Mouse (Mus musculus): Measurements from ENCODE around the gene Mast1. TPM values are rescaled to one million over a fixed set of nuclear protein-coding genes. Genes with fewer than 3 reads are reported as not detected.
A peak's percentile ranks its signal among the peaks of the same experiment; 100 is the strongest.

Mast1 gene
- total RNA-seq, 2 experiments from 2014 or later = 71.8 to 73.3 TPM

GRCm38 (mm10) chr8:84944478-84945160 lies 7.5 kb upstream of the Mast1 start:
- peak in 1 of 2 experiments; percentile 53 for DNase-seq (ENCODE audit: low spot score in 2 of 2)

GRCm38 (mm10) chr8:84943699-84944098 lies 6.5 kb upstream of the Mast1 start:
- no peak for DNase-seq (ENCODE audit: low spot score in 2 of 2)

- DNase-seq (ENCODE audit: low spot score in 2 of 2) = no peak
Observed at GRCm38 (mm10) chr8:84937620-84938485, 694 bp upstream of the Mast1 start.

GRCm38 (mm10) chr8:84936041-84936961 lies 858 bp downstream of the Mast1 start:
- peak in 1 of 2 experiments; percentile 22 for DNase-seq (ENCODE audit: low spot score in 2 of 2)

GRCm38 (mm10) chr8:84935489-84935888 lies 1.7 kb downstream of the Mast1 start:
- DNase-seq (ENCODE audit: low spot score in 2 of 2) = no peak

GRCm38 (mm10) chr8:84934860-84935259 lies 2.3 kb downstream of the Mast1 start:
- DNase-seq (ENCODE audit: low spot score in 2 of 2) = peak in 1 of 2 experiments; percentile 45

- peak in 1 of 2 experiments; percentile 49 for DNase-seq (ENCODE audit: low spot score in 2 of 2)
Observed at GRCm38 (mm10) chr8:84933767-84934559, 3.2 kb downstream of the Mast1 start.

- DNase-seq (ENCODE audit: low spot score in 2 of 2) = no peak
Observed at GRCm38 (mm10) chr8:84930582-84930981, 6.6 kb downstream of the Mast1 start.

- DNase-seq (ENCODE audit: low spot score in 2 of 2) = peak in 1 of 2 experiments; percentile 73
Observed at GRCm38 (mm10) chr8:84928456-84929306, 8.5 kb downstream of the Mast1 start.

- no peak for DNase-seq (ENCODE audit: low spot score in 2 of 2)
Observed at GRCm38 (mm10) chr8:84927513-84927912, 9.6 kb downstream of the Mast1 start.

GRCm38 (mm10) chr8:84925557-84925956 lies 11.6 kb downstream of the Mast1 start:
- no peak for DNase-seq (ENCODE audit: low spot score in 2 of 2)

- no peak for DNase-seq (ENCODE audit: low spot score in 2 of 2)
Observed at GRCm38 (mm10) chr8:84921596-84921995, 15.6 kb downstream of the Mast1 start.

- no peak for DNase-seq (ENCODE audit: low spot score in 2 of 2)
Observed at GRCm38 (mm10) chr8:84918646-84919045, 18.5 kb downstream of the Mast1 start.

- DNase-seq (ENCODE audit: low spot score in 2 of 2) = no peak
Observed at GRCm38 (mm10) chr8:84917781-84918180, 19.4 kb downstream of the Mast1 start.

- no peak for DNase-seq (ENCODE audit: low spot score in 2 of 2)
Observed at GRCm38 (mm10) chr8:84915269-84915668, 21.9 kb downstream of the Mast1 start.

- no peak for DNase-seq (ENCODE audit: low spot score in 2 of 2)
Observed at GRCm38 (mm10) chr8:84913960-84914359, 23.2 kb downstream of the Mast1 start.

GRCm38 (mm10) chr8:84913502-84913900 lies 23.7 kb downstream of the Mast1 start:
- no peak for DNase-seq (ENCODE audit: low spot score in 2 of 2)

- peak in 1 of 2 experiments; percentile 73 for DNase-seq (ENCODE audit: low spot score in 2 of 2)
Observed at GRCm38 (mm10) chr8:84912895-84913501, 24.2 kb downstream of the Mast1 start.

- no peak for DNase-seq (ENCODE audit: low spot score in 2 of 2)
Observed at GRCm38 (mm10) chr8:84912391-84912790, 24.8 kb downstream of the Mast1 start.
